Mouse (Mus musculus): ENCODE data around the gene Wnt8b. TPM values are rescaled to one million over a fixed set of nuclear protein-coding genes. Genes with fewer than 3 reads are reported as not detected.
A peak's percentile ranks its signal among the peaks of the same experiment; 100 is the strongest.

The Wnt8b gene
- polyA plus RNA-seq, 1 experiment from 2014 or later = 0.44 TPM

- H3K27ac ChIP-seq = no peak overlapping the region
- no peak overlapping the region for H3K4me3 ChIP-seq
- 52% methylated on average over 3 of the region's 3 CpGs for WGBS
- no peaks in the 10 kb centered on the region for H3K9me3 ChIP-seq
- no peaks in the 10 kb centered on the region for H3K4me1 ChIP-seq (replicated peaks)
- H3K36me3 ChIP-seq = no peaks in the 10 kb centered on the region
- no peak for DNase-seq (ENCODE audit: low spot score)
- peaks cover 32% of the 10 kb centered on the region for H3K27me3 ChIP-seq (ENCODE audit: insufficient read depth, poor library complexity, severe bottlenecking)
Measured at GRCm38 (mm10) chr19:44476541-44476940, 16.7 kb upstream of the Wnt8b start.

- WGBS = 8% methylated on average over 8 of the region's 8 CpGs
- H3K9me3 ChIP-seq = no peaks in the 10 kb centered on the region
- peaks cover 52% of the 10 kb centered on the region for H3K27me3 ChIP-seq (ENCODE audit: insufficient read depth, poor library complexity, severe bottlenecking)
- no peak overlapping the region for H3K27ac ChIP-seq
- peaks cover 5% of the 10 kb centered on the region; the same call in 1 of the 2 replicates for H3K4me1 ChIP-seq (replicated peaks)
- H3K4me3 ChIP-seq = no peak overlapping the region
- no peaks in the 10 kb centered on the region for H3K36me3 ChIP-seq
- peak; percentile 48 for DNase-seq (ENCODE audit: low spot score)
Measured at GRCm38 (mm10) chr19:44487266-44487665, 6.0 kb upstream of the Wnt8b start.

- H3K9me3 ChIP-seq = no peaks in the 10 kb centered on the region
- H3K36me3 ChIP-seq = no peaks in the 10 kb centered on the region
- no peak overlapping the region for H3K27ac ChIP-seq
- H3K27me3 ChIP-seq (ENCODE audit: insufficient read depth, poor library complexity, severe bottlenecking) = peaks cover 100% of the 10 kb centered on the region
- H3K4me1 ChIP-seq (replicated peaks) = peaks cover 27% of the 10 kb centered on the region; the same call in 1 of the 2 replicates
- peak; percentile 42 for DNase-seq (ENCODE audit: low spot score)
- no peak overlapping the region for H3K4me3 ChIP-seq
- 32% methylated on average over 8 of the region's 8 CpGs for WGBS
Measured at GRCm38 (mm10) chr19:44496511-44496910, 3.2 kb downstream of the Wnt8b start.

GRCm38 (mm10) chr19:44496941-44497340 lies 3.7 kb downstream of the Wnt8b start:
- DNase-seq (ENCODE audit: low spot score) = peak; percentile 50
- H3K27me3 ChIP-seq (ENCODE audit: insufficient read depth, poor library complexity, severe bottlenecking) = peaks cover 100% of the 10 kb centered on the region
- no peaks in the 10 kb centered on the region for H3K9me3 ChIP-seq
- 40% methylated on average over 10 of the region's 10 CpGs for WGBS
- H3K27ac ChIP-seq = no peak overlapping the region
- no peaks in the 10 kb centered on the region for H3K36me3 ChIP-seq
- H3K4me1 ChIP-seq (replicated peaks) = peaks cover 27% of the 10 kb centered on the region; the same call in 1 of the 2 replicates
- no peak overlapping the region for H3K4me3 ChIP-seq

- no peaks in the 10 kb centered on the region for H3K9me3 ChIP-seq
- no peak for DNase-seq (ENCODE audit: low spot score)
- H3K4me1 ChIP-seq (replicated peaks) = peaks cover 21% of the 10 kb centered on the region; the same call in 1 of the 2 replicates
- H3K27me3 ChIP-seq (ENCODE audit: insufficient read depth, poor library complexity, severe bottlenecking) = peaks cover 100% of the 10 kb centered on the region
- no peaks in the 10 kb centered on the region for H3K36me3 ChIP-seq
- H3K4me3 ChIP-seq = no peak overlapping the region
- 71% methylated on average over 6 of the region's 6 CpGs for WGBS
- H3K27ac ChIP-seq = no peak overlapping the region
Measured at GRCm38 (mm10) chr19:44498936-44499335, 5.7 kb downstream of the Wnt8b start.

GRCm38 (mm10) chr19:44500240-44500639 lies 7.0 kb downstream of the Wnt8b start:
- Histone ChIP-seq H3K27ac (no peak overlapping the region), H3K27me3 (ENCODE audit: insufficient read depth, poor library complexity, severe bottlenecking) (peaks cover 100% of the 10 kb centered on the region), H3K4me1 (replicated peaks) (peaks cover 17% of the 10 kb centered on the region; the same call in 1 of the 2 replicates), H3K36me3 (no peaks in the 10 kb centered on the region), H3K4me3 (no peak overlapping the region), H3K9me3 (no peaks in the 10 kb centered on the region)
- DNase-seq (ENCODE audit: low spot score) = no peak
- 57% methylated on average over 5 of the region's 5 CpGs for WGBS

GRCm38 (mm10) chr19:44501925-44502324 lies 8.7 kb downstream of the Wnt8b start:
- Histone ChIP-seq H3K27me3 (ENCODE audit: insufficient read depth, poor library complexity, severe bottlenecking) (peaks cover 100% of the 10 kb centered on the region), H3K27ac (no peak overlapping the region), H3K36me3 (no peaks in the 10 kb centered on the region), H3K9me3 (no peaks in the 10 kb centered on the region), H3K4me1 (replicated peaks) (peaks cover 12% of the 10 kb centered on the region; the same call in 1 of the 2 replicates), H3K4me3 (no peak overlapping the region)
- WGBS = 85% methylated on average over 6 of the region's 6 CpGs
- no peak for DNase-seq (ENCODE audit: low spot score)

- Histone ChIP-seq H3K27ac (no peak overlapping the region), H3K4me1 (replicated peaks) (peaks cover 7% of the 10 kb centered on the region; the same call in 1 of the 2 replicates), H3K9me3 (no peaks in the 10 kb centered on the region), H3K36me3 (no peaks in the 10 kb centered on the region), H3K27me3 (ENCODE audit: insufficient read depth, poor library complexity, severe bottlenecking) (peaks cover 100% of the 10 kb centered on the region), H3K4me3 (no peak overlapping the region)
- 81% methylated on average over 4 of the region's 4 CpGs for WGBS
- DNase-seq (ENCODE audit: low spot score) = no peak
Measured at GRCm38 (mm10) chr19:44502741-44503140, 9.5 kb downstream of the Wnt8b start.

GRCm38 (mm10) chr19:44510534-44511175 lies 17.4 kb downstream of the Wnt8b start:
- no peaks in the 10 kb centered on the region for H3K36me3 ChIP-seq
- peaks cover 63% of the 10 kb centered on the region for H3K4me1 ChIP-seq (replicated peaks)
- H3K27ac ChIP-seq = no peak overlapping the region
- peaks cover 100% of the 10 kb centered on the region for H3K27me3 ChIP-seq (ENCODE audit: insufficient read depth, poor library complexity, severe bottlenecking)
- peak; percentile 13 for DNase-seq (ENCODE audit: low spot score)
- H3K9me3 ChIP-seq = no peaks in the 10 kb centered on the region
- WGBS = 4% methylated on average over 12 of the region's 12 CpGs
- peak overlapping the region; percentile 55 for H3K4me3 ChIP-seq

- peak; percentile 73 for DNase-seq (ENCODE audit: low spot score)
- under 1% methylated on average over 66 of the region's 66 CpGs for WGBS
Measured at GRCm38 (mm10) chr19:44511451-44512231, 18.4 kb downstream of the Wnt8b start.

GRCm38 (mm10) chr19:44512601-44513000 lies 19.3 kb downstream of the Wnt8b start:
- DNase-seq (ENCODE audit: low spot score) = no peak
- Histone ChIP-seq H3K27me3 (ENCODE audit: insufficient read depth, poor library complexity, severe bottlenecking) (peaks cover 100% of the 10 kb centered on the region), H3K36me3 (no peaks in the 10 kb centered on the region), H3K4me3 (no peak overlapping the region), H3K4me1 (replicated peaks) (peaks cover 75% of the 10 kb centered on the region), H3K9me3 (no peaks in the 10 kb centered on the region), H3K27ac (no peak overlapping the region)
- 17% methylated on average over 5 of the region's 5 CpGs for WGBS

More at GRCm38 (mm10) chr19:44511451-44512231, 18.4 kb downstream of the Wnt8b start:
- Histone ChIP-seq H3K27me3 (ENCODE audit: insufficient read depth, poor library complexity, severe bottlenecking) (peaks cover 100% of the 10 kb centered on the region), H3K36me3 (no peaks in the 10 kb centered on the region), H3K4me1 (replicated peaks) (peaks cover 68% of the 10 kb centered on the region), H3K9me3 (no peaks in the 10 kb centered on the region), H3K4me3 (peak overlapping the region; percentile 55), H3K27ac (peak overlapping the region; percentile 53)

GRCm38 (mm10) chr19:44513054-44513833 lies 20.0 kb downstream of the Wnt8b start:
- Histone ChIP-seq H3K4me3 (no peak overlapping the region), H3K27ac (0 out of 2 replicates have a peak overlapping the region, but pooled peaks have one; percentile 6)

More at GRCm38 (mm10) chr19:44513054-44513833, 20.0 kb downstream of the Wnt8b start:
- H3K4me1 ChIP-seq (replicated peaks) = peaks cover 79% of the 10 kb centered on the region
- H3K9me3 ChIP-seq = no peaks in the 10 kb centered on the region
- WGBS = 8% methylated on average over 11 of the region's 11 CpGs
- H3K27me3 ChIP-seq (ENCODE audit: insufficient read depth, poor library complexity, severe bottlenecking) = peaks cover 100% of the 10 kb centered on the region
- H3K36me3 ChIP-seq = no peaks in the 10 kb centered on the region
- peak; percentile 36 for DNase-seq (ENCODE audit: low spot score)
